Mouse (Mus musculus): ENCODE results near the gene Toe1. TPM values are rescaled to one million over a fixed set of nuclear protein-coding genes. Genes with fewer than 3 reads are reported as not detected.

Gene Toe1
- polyA plus RNA-seq, 1 experiment from 2014 or later, result 31.7 TPM

Other genes with a start within 250 kb of the Toe1 start
- gene Gpbp1l1, start 250.0 kb downstream of the Toe1 start, polyA plus RNA-seq (2015; fragmentation: Nextera tagmentation; extraction: Ambion mirVana), result 24.5 and 25.3 TPM in 2 replicates
- 2.9 and 4.5 TPM in 2 replicates for gene Ccdc17, start 211.0 kb downstream of the Toe1 start, polyA plus RNA-seq (2015; fragmentation: Nextera tagmentation; extraction: Ambion mirVana)
- 201 and 217 TPM in 2 replicates for gene Nasp, start 179.7 kb downstream of the Toe1 start, polyA plus RNA-seq (2015; fragmentation: Nextera tagmentation; extraction: Ambion mirVana)
- gene Akr1a1, start 156.0 kb downstream of the Toe1 start, polyA plus RNA-seq (2015; fragmentation: Nextera tagmentation; extraction: Ambion mirVana), result 657 and 694 TPM in 2 replicates
- 809 and 818 TPM in 2 replicates for gene Prdx1, start 122.1 kb downstream of the Toe1 start, polyA plus RNA-seq (2015; fragmentation: Nextera tagmentation; extraction: Ambion mirVana)
- gene Mmachc, start 99.2 kb downstream of the Toe1 start, polyA plus RNA-seq (2015; fragmentation: Nextera tagmentation; extraction: Ambion mirVana), result 31.4 and 34.2 TPM in 2 replicates
- gene Ccdc163, start 99.1 kb downstream of the Toe1 start, polyA plus RNA-seq (2015; fragmentation: Nextera tagmentation; extraction: Ambion mirVana), result 26.1 and 27.0 TPM in 2 replicates
- gene Tesk2, start 86.7 kb downstream of the Toe1 start, polyA plus RNA-seq (2015; fragmentation: Nextera tagmentation; extraction: Ambion mirVana), result 5.3 and 5.8 TPM in 2 replicates
- gene Mutyh, start 83 bp upstream of the Toe1 start, polyA plus RNA-seq (2015; fragmentation: Nextera tagmentation; extraction: Ambion mirVana), result 14.8 and 16.6 TPM in 2 replicates
- gene Hpdl, start 14.1 kb upstream of the Toe1 start, polyA plus RNA-seq (2015; fragmentation: Nextera tagmentation; extraction: Ambion mirVana), result 0.85 and 0.94 TPM in 2 replicates
- 12.8 TPM in 2 replicates for gene Zswim5, start 69.7 kb upstream of the Toe1 start, polyA plus RNA-seq (2015; fragmentation: Nextera tagmentation; extraction: Ambion mirVana)
- 81.6 and 88.2 TPM in 2 replicates for gene Urod, start 186.8 kb upstream of the Toe1 start, polyA plus RNA-seq (2015; fragmentation: Nextera tagmentation; extraction: Ambion mirVana)
- 17.4 and 17.9 TPM in 2 replicates for gene Hectd3, start 187.7 kb upstream of the Toe1 start, polyA plus RNA-seq (2015; fragmentation: Nextera tagmentation; extraction: Ambion mirVana)
- 42.5 and 45.7 TPM in 2 replicates for gene Eif2b3, start 211.8 kb upstream of the Toe1 start, polyA plus RNA-seq (2015; fragmentation: Nextera tagmentation; extraction: Ambion mirVana)